Mouse (Mus musculus): ENCODE measurements around the gene Cysltr1. TPM values are rescaled to one million over a fixed set of nuclear protein-coding genes. Genes with fewer than 3 reads are reported as not detected.

The Cysltr1 gene
- polyA plus RNA-seq, 1 experiment from 2014 or later = 2.8 TPM

DNA sequence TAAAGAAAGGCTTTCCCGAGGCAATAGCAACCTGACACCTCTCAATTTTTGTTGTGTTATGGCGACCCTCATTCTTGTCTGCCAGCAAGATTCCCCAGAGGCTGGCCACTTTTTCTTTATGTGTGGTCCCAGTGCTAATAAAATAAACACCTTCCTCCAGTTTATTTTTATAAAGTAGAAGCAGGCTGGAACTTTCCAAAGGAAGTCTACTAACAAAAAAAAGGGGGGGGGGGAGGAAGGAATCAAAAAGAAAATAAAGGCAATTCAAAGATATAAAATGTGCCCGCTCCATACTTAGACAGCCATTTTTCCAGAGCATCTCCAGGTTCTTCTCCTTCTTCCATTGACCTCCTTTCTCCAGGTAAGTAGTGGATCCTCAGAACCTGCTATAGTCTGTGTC is 20.6 kb downstream of the Cysltr1 start, which contains the start of gene Gm5127:
TSS of gene Gm5127 (plus strand) at position 301 of the 400 bp plus-strand sequence.
- WGBS = 47% methylated on average over 3 of the region's 3 CpGs
- no peaks in the 10 kb centered on the region for H3K27me3 ChIP-seq (ENCODE audit: control insufficient read depth, insufficient read depth, low read length)
- ATAC-seq (replicated peaks; ENCODE audit: extremely low read depth, insufficient read depth, low FRiP score) = no peak
- H3K36me3 ChIP-seq (ENCODE audit: control insufficient read depth, insufficient read depth) = no peaks in the 10 kb centered on the region
- H3K4me2 ChIP-seq (ENCODE audit: low read depth, low read length) = no peak within 1 kb of the TSS
- H3K4me3 ChIP-seq (ENCODE audit: low read length) = no peak within 1 kb of the TSS
- no peak within 1 kb of the TSS for H3K27ac ChIP-seq (ENCODE audit: low read length)
- H3K4me1 ChIP-seq (ENCODE audit: control insufficient read depth, insufficient read depth, low read length) = no peaks in the 10 kb centered on the region
- H3K9me3 ChIP-seq (replicated peaks; ENCODE audit: control insufficient read depth, low read length) = no peaks in the 10 kb centered on the region
- H3K9ac ChIP-seq (ENCODE audit: low read length) = no peak within 1 kb of the TSS

DNA sequence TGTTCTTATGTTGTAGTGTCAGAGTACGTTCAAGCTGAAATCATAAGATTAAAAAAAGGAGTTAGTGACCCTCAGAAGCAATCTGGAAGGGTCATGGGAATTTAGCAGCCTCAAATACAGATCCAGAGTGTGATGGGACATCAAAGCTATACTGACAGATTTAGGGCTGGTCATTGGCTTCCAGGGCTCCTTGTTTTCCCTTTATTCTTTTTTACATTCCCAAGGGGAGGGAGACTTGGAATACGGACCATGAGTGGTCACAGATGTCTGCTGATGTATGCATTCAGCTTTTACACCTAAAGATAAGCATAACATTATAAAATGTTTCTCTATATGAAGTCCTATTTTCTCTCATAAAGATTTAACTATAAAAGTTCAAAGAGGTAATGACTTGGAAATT is 21.3 kb downstream of the Cysltr1 start:
- Histone ChIP-seq H3K27ac (ENCODE audit: low read length) (no peak overlapping the region), H3K9ac (ENCODE audit: low read length) (no peak overlapping the region), H3K27me3 (ENCODE audit: control insufficient read depth, insufficient read depth, low read length) (no peaks in the 10 kb centered on the region), H3K4me1 (ENCODE audit: control insufficient read depth, insufficient read depth, low read length) (no peaks in the 10 kb centered on the region), H3K4me3 (ENCODE audit: low read length) (no peak overlapping the region), H3K4me2 (ENCODE audit: low read depth, low read length) (no peak overlapping the region), H3K9me3 (replicated peaks; ENCODE audit: control insufficient read depth, low read length) (no peaks in the 10 kb centered on the region), H3K36me3 (ENCODE audit: control insufficient read depth, insufficient read depth) (no peaks in the 10 kb centered on the region)
- WGBS = 50% methylated on average over 2 of the region's 2 CpGs
- ATAC-seq (replicated peaks; ENCODE audit: extremely low read depth, insufficient read depth, low FRiP score) = no peak

DNA sequence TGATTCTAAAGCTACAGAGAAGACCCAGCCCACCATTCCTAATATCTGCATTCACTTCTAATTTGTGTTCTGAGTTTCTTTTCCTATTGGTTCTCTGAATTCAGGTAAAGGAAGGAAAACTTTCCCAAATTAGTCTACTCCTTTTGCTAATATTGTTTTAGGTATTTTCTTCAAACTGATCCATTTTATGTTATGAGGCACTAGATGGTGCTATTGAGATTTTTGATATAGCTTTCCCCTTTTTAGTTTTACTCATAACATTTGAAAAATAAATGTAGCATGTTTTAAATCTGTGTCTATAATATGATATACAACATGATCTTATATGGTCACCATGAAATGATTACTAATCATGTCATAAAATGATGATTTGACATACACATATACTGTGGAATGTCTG is 23.1 kb downstream of the Cysltr1 start:
- Histone ChIP-seq H3K27ac (ENCODE audit: low read length) (no peak overlapping the region), H3K36me3 (ENCODE audit: control insufficient read depth, insufficient read depth) (no peaks in the 10 kb centered on the region), H3K9ac (ENCODE audit: low read length) (no peak overlapping the region), H3K4me1 (ENCODE audit: control insufficient read depth, insufficient read depth, low read length) (no peaks in the 10 kb centered on the region), H3K9me3 (replicated peaks; ENCODE audit: control insufficient read depth, low read length) (no peaks in the 10 kb centered on the region), H3K4me2 (ENCODE audit: low read depth, low read length) (no peak overlapping the region), H3K4me3 (ENCODE audit: low read length) (no peak overlapping the region), H3K27me3 (ENCODE audit: control insufficient read depth, insufficient read depth, low read length) (no peaks in the 10 kb centered on the region)
- ATAC-seq (replicated peaks; ENCODE audit: extremely low read depth, insufficient read depth, low FRiP score) = no peak

DNA sequence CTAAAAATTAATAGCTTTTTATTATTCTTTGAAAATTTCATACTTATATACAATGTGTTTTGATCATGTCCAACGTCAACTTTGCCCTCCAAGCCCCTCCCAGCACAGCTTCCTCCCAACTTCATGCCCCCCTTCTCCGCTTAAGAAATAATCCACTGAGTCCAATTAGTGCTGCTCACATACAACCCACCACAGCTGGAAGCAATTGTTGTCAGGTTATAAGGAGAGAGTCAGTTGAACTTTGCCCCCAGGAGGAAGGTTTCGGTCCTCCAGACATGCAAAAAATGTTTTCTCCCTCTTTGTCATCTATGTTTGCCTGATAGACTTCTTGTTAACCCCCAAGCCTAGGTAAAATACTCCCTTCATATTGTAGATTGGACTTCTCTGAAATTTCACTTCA is 24.5 kb downstream of the Cysltr1 start:
- 67% methylated on average over 3 of the region's 3 CpGs for WGBS
- Histone ChIP-seq H3K4me1 (ENCODE audit: control insufficient read depth, insufficient read depth, low read length) (no peaks in the 10 kb centered on the region), H3K27me3 (ENCODE audit: control insufficient read depth, insufficient read depth, low read length) (no peaks in the 10 kb centered on the region), H3K4me3 (ENCODE audit: low read length) (no peak overlapping the region), H3K27ac (ENCODE audit: low read length) (no peak overlapping the region), H3K9ac (ENCODE audit: low read length) (no peak overlapping the region), H3K9me3 (replicated peaks; ENCODE audit: control insufficient read depth, low read length) (no peaks in the 10 kb centered on the region), H3K36me3 (ENCODE audit: control insufficient read depth, insufficient read depth) (no peaks in the 10 kb centered on the region), H3K4me2 (ENCODE audit: low read depth, low read length) (no peak overlapping the region)
- ATAC-seq (replicated peaks; ENCODE audit: extremely low read depth, insufficient read depth, low FRiP score) = no peak

DNA sequence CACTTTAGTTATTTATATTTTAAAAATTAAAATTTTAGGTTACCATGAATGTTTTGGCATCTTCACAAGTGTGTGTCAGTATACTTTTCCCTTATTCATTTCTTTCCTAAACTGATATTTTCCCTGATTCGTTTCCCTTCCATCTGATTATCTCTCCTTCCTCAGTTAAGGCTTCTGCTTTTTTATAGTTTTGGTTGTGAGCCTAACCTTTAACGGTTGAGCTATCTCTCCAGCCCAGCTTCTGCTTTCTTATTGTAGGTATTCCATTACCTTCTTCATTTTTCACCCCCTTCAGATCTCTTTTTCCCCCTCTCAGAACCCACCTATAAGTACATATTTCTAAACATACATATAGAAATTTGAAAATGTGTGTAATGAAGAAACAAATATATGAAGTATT is 48.0 kb downstream of the Cysltr1 start:
- H3K4me2 ChIP-seq (ENCODE audit: low read depth, low read length) = no peak overlapping the region
- no peak overlapping the region for H3K9ac ChIP-seq (ENCODE audit: low read length)
- H3K27me3 ChIP-seq (ENCODE audit: control insufficient read depth, insufficient read depth, low read length) = no peaks in the 10 kb centered on the region
- H3K4me1 ChIP-seq (ENCODE audit: control insufficient read depth, insufficient read depth, low read length) = no peaks in the 10 kb centered on the region
- H3K9me3 ChIP-seq (replicated peaks; ENCODE audit: control insufficient read depth, low read length) = no peaks in the 10 kb centered on the region
- WGBS = 56% methylated on average over 2 of the region's 2 CpGs
- no peaks in the 10 kb centered on the region for H3K36me3 ChIP-seq (ENCODE audit: control insufficient read depth, insufficient read depth)
- ATAC-seq (replicated peaks; ENCODE audit: extremely low read depth, insufficient read depth, low FRiP score) = no peak
- no peak overlapping the region for H3K27ac ChIP-seq (ENCODE audit: low read length)
- no peak overlapping the region for H3K4me3 ChIP-seq (ENCODE audit: low read length)

DNA sequence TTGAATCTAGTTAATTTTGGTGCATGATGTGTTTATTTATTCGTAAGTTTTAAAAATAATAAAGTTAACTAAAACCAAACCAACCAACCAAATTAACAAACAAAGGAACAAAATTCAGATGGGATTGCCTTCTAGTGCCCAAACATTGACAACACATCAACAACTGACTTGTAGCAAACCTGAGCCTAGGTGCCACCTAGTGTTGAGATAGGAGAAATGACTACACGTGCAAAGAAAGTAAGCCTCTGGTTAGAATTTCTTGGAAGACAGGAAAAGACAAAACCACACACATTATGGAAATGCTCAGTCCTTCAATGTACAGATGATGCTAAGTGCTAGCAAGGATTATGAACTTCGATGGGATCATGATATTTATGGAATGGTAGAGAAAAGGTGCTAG is 67.1 kb downstream of the Cysltr1 start:
- H3K4me1 ChIP-seq (ENCODE audit: control insufficient read depth, insufficient read depth, low read length) = no peaks in the 10 kb centered on the region
- 26% methylated on average over 3 of the region's 3 CpGs for WGBS
- no peak overlapping the region for H3K4me2 ChIP-seq (ENCODE audit: low read depth, low read length)
- H3K9ac ChIP-seq (ENCODE audit: low read length) = no peak overlapping the region
- no peaks in the 10 kb centered on the region for H3K9me3 ChIP-seq (replicated peaks; ENCODE audit: control insufficient read depth, low read length)
- H3K27ac ChIP-seq (ENCODE audit: low read length) = no peak overlapping the region
- H3K27me3 ChIP-seq (ENCODE audit: control insufficient read depth, insufficient read depth, low read length) = no peaks in the 10 kb centered on the region
- no peak for ATAC-seq (replicated peaks; ENCODE audit: extremely low read depth, insufficient read depth, low FRiP score)
- H3K36me3 ChIP-seq (ENCODE audit: control insufficient read depth, insufficient read depth) = no peaks in the 10 kb centered on the region
- no peak overlapping the region for H3K4me3 ChIP-seq (ENCODE audit: low read length)

Other genes with a start within 250 kb of the Cysltr1 start
- 0.66 and 1.2 TPM in 2 replicates for gene Fndc3c1, start 118.3 kb downstream of the Cysltr1 start, polyA plus RNA-seq (2015; fragmentation: Nextera tagmentation; extraction: Ambion mirVana)
- gene Gm5127, start 20.5 kb downstream of the Cysltr1 start, polyA plus RNA-seq (2015; fragmentation: Nextera tagmentation; extraction: Ambion mirVana) = not detected in 2 replicates
- gene Rtl3, start 237.0 kb upstream of the Cysltr1 start, polyA plus RNA-seq (2015; fragmentation: Nextera tagmentation; extraction: Ambion mirVana) = 15.3 and 16.0 TPM in 2 replicates